Mouse (Mus musculus) C2C12 (cell line): ENCODE data around the gene Cog5. TPM values are rescaled to one million over a fixed set of nuclear protein-coding genes. Genes with fewer than 3 reads are reported as not detected.
"Not testable (repeated sequence)": the region's sequence is repeated elsewhere in the genome, so short reads cannot be mapped to it uniquely, and the experiment has no call there.

Source experiments
- H3K27me3 ChIP-seq: one replicate; pipeline ENCODE4 v1.6.1; 2011; ENCODE audit not compliant: control insufficient read depth, insufficient read depth, insufficient read length
- H3K36me3 ChIP-seq: one replicate; pipeline ENCODE4 v1.6.1; 2011; ENCODE audit not compliant: control insufficient read depth, insufficient read depth
- H3K4me3 ChIP-seq: one replicate; pipeline ENCODE4 v1.5.1; 2011; ENCODE audit warnings: mild to moderate bottlenecking, control low read depth; ENCODE audit not compliant: poor library complexity, insufficient read depth, severe bottlenecking
- H3K79me2 ChIP-seq: one replicate; pipeline ENCODE4 v1.6.1; 2011; ENCODE audit not compliant: control insufficient read depth, insufficient read depth
- H3K79me3 ChIP-seq: one replicate; pipeline ENCODE4 v1.6.1; 2011; ENCODE audit warnings: low read depth, control low read depth
- H3ac ChIP-seq: one replicate; pipeline ENCODE3; 2011; ENCODE audit warnings: low read depth; ENCODE audit not compliant: control insufficient read depth, insufficient read length
- CEBPB ChIP-seq: IDR thresholded peaks from one replicate; pipeline ENCODE4 v1.6.1; 2011; ENCODE audit warnings: low read depth, mild to moderate bottlenecking, control low read depth, moderate library complexity
- CTCF ChIP-seq: IDR thresholded peaks from one replicate; pipeline ENCODE4 v1.5.1; 2011; ENCODE audit not compliant: control insufficient read depth, insufficient read depth, insufficient read length
- FOSL1 ChIP-seq: IDR thresholded peaks from one replicate; pipeline ENCODE4 v1.8.0; 2011; ENCODE audit warnings: mild to moderate bottlenecking, low read length; ENCODE audit not compliant: poor library complexity, insufficient read depth, severe bottlenecking
- MAX ChIP-seq: IDR thresholded peaks from one replicate; pipeline ENCODE4 v1.6.1; 2011; ENCODE audit warnings: mild to moderate bottlenecking, control low read depth
- MYOD1 ChIP-seq: IDR thresholded peaks from one replicate; pipeline ENCODE4 v1.6.1; 2011; ENCODE audit warnings: low read depth; ENCODE audit not compliant: control insufficient read depth, insufficient read length
- MYOG ChIP-seq: IDR thresholded peaks from one replicate; pipeline ENCODE4 v1.6.1; 2011; ENCODE audit not compliant: control insufficient read depth, insufficient read length; ENCODE audit errors: extremely low read depth
- USF1 ChIP-seq: IDR thresholded peaks from one replicate; pipeline ENCODE4 v1.6.1; 2011; ENCODE audit warnings: low read depth, mild to moderate bottlenecking, control low read depth, moderate library complexity
- long read RNA-seq, 2 experiments: library from polyadenylated mRNA; unstranded; transcript quantifications; one replicate each; pipeline ENCODE4 v2.0.0; 2019 to 2020
- polyA plus RNA-seq: library from polyadenylated mRNA; unstranded; fragments of >200 nt; fragmentation: generic; extraction: Trizol; gene quantifications from one replicate; pipeline ENCODE4 v1.2.1, GENCODE M21; 2012; ENCODE audit warnings: missing spikeins

Gene Cog5
- 8.2 TPM for polyA plus RNA-seq
- long read RNA-seq, experiment 1, partial matches to known transcripts, result 1 of 4 reads
- long read RNA-seq, experiment 1, other reads (novel, unspliced or antisense), result 3 of 4 reads
- long read RNA-seq, experiment 2, transcript Cog5-201 (23 exons, 2,997 nt), result major isoform, 17 of 45 reads
- long read RNA-seq, experiment 2, partial matches to known transcripts, result 16 of 45 reads
- long read RNA-seq, experiment 2, other reads (novel, unspliced or antisense), result 12 of 45 reads

GRCm38 (mm10) chr12:31654197-31654964, at the start of gene Cog5, which contains the start of gene Dus4l:
Gene Cog5 (plus strand): TSS chr12:31654869.
Gene Dus4l (minus strand): TSS chr12:31654826.
- Histone ChIP-seq H3K79me3 (no peaks in the 10 kb centered on the region), H3K36me3 (peaks cover 9% of the 10 kb centered on the region), H3ac (peak within 1 kb of the TSS; percentile 91), H3K79me2 (peaks cover 15% of the 10 kb centered on the region), H3K27me3 (no peaks in the 10 kb centered on the region), H3K4me3 (peak within 1 kb of the TSS; percentile 82)
- no peak for TF ChIP-seq USF1
- peak; percentile 82 for TF ChIP-seq MAX

- no peak overlapping the region for H3ac ChIP-seq
- TF ChIP-seq CTCF (no peak), USF1 (no peak), CEBPB (no peak), MYOD1 (no peak), MYOG (no peak), FOSL1 (no peak)
- no peaks in the 10 kb centered on the region for H3K79me3 ChIP-seq
- peaks cover 8% of the 10 kb centered on the region for H3K36me3 ChIP-seq
- H3K4me3 ChIP-seq, result no peak overlapping the region
- H3K79me2 ChIP-seq, result no peaks in the 10 kb centered on the region
- no peaks in the 10 kb centered on the region for H3K27me3 ChIP-seq
Measured at GRCm38 (mm10) chr12:31604894-31605293, 49.8 kb upstream of the Cog5 start.

GRCm38 (mm10) chr12:31608138-31608537, 46.5 kb upstream of the Cog5 start:
- Histone ChIP-seq H3K79me3 (no peaks in the 10 kb centered on the region), H3K27me3 (no peaks in the 10 kb centered on the region), H3K36me3 (peaks cover 8% of the 10 kb centered on the region), H3K79me2 (no peaks in the 10 kb centered on the region), H3ac (no peak overlapping the region), H3K4me3 (no peak overlapping the region)
- TF ChIP-seq MYOD1, result no peak

- Histone ChIP-seq H3K36me3 (peaks cover 18% of the 10 kb centered on the region), H3K79me3 (no peaks in the 10 kb centered on the region), H3ac (no peak overlapping the region), H3K79me2 (no peaks in the 10 kb centered on the region), H3K27me3 (no peaks in the 10 kb centered on the region), H3K4me3 (no peak overlapping the region)
- TF ChIP-seq MAX (no peak), FOSL1 (no peak), MYOD1 (no peak), CEBPB (no peak), MYOG (no peak), CTCF (no peak), USF1 (no peak)
Measured at GRCm38 (mm10) chr12:31613353-31613752, 41.3 kb upstream of the Cog5 start.

GRCm38 (mm10) chr12:31620106-31620505, 34.6 kb upstream of the Cog5 start:
- Histone ChIP-seq H3K79me2 (no peaks in the 10 kb centered on the region), H3K36me3 (peaks cover 43% of the 10 kb centered on the region), H3K4me3 (no peak overlapping the region), H3K27me3 (no peaks in the 10 kb centered on the region), H3ac (no peak overlapping the region), H3K79me3 (no peaks in the 10 kb centered on the region)
- TF ChIP-seq FOSL1, result no peak
- TF ChIP-seq CTCF, result no peak
- no peak for TF ChIP-seq MAX
- TF ChIP-seq USF1, result no peak
- TF ChIP-seq MYOD1, result no peak
- TF ChIP-seq MYOG, result no peak
- no peak for TF ChIP-seq CEBPB

GRCm38 (mm10) chr12:31625016-31625415, 29.7 kb upstream of the Cog5 start:
- no peaks in the 10 kb centered on the region for H3K79me2 ChIP-seq
- no peak overlapping the region for H3ac ChIP-seq
- no peaks in the 10 kb centered on the region for H3K79me3 ChIP-seq
- H3K4me3 ChIP-seq, result no peak overlapping the region
- no peaks in the 10 kb centered on the region for H3K27me3 ChIP-seq
- no peak for TF ChIP-seq CEBPB
- peaks cover 55% of the 10 kb centered on the region for H3K36me3 ChIP-seq

GRCm38 (mm10) chr12:31628396-31628795, 26.3 kb upstream of the Cog5 start:
- not testable (repeated sequence) for H3K79me2 ChIP-seq, H3K27me3 ChIP-seq, H3K4me3 ChIP-seq, H3K79me3 ChIP-seq, H3ac ChIP-seq
- peaks cover 38% of the 10 kb centered on the region for H3K36me3 ChIP-seq
